Mouse (Mus musculus) ES-E14 (cell line): ENCODE data around the gene Isy1.

Experiments used
- CHD2 ChIP-seq: IDR thresholded peaks from 2 replicates; pipeline ENCODE4 v1.6.1; 2014; ENCODE audit warnings: mild to moderate bottlenecking, low read depth, low read length, inconsistent platforms
- MAFK ChIP-seq: IDR thresholded peaks from 2 replicates; pipeline ENCODE4 v1.6.1; 2014; ENCODE audit warnings: mild to moderate bottlenecking, low read depth, low read length, inconsistent platforms; ENCODE audit not compliant: insufficient read depth
- ZNF384 ChIP-seq: IDR thresholded peaks from 2 replicates; pipeline ENCODE4 v1.6.1; 2012; ENCODE audit warnings: low read depth, low read length, inconsistent platforms

- TF ChIP-seq CHD2 = no peak
- no peak for TF ChIP-seq ZNF384
- TF ChIP-seq MAFK = no peak
Observed at GRCm38 (mm10) chr6:87882816-87883215, 44.2 kb upstream of the Isy1 start.
